Mouse (Mus musculus): ENCODE data around the gene Bsdc1.
A peak's percentile ranks its signal among the peaks of the same experiment; 100 is the strongest.

Bsdc1 gene

GRCm38 (mm10) chr4:129479863-129480262, 18.5 kb downstream of the Bsdc1 start:
- DNase-seq (ENCODE audit: low read depth, low spot score) = no peak

DNA sequence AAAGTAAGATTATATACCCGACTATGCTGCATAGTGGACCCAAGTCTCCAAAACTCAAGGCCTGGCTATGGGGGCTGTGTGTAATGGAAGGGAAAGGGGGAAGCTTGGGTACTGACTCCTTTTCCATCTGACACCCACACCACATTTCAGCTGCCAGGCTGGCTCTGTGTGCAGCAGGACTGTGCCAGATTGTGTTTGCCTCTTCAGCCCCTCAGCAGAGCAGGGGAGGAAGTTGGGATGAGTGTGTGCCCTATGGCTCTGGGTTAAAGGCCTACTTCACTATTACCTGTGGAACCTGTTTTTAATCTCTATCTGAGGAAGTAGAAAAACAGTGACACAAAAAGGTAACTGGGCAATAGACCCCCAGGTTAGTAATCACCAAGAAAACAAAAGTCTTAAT, 19.7 kb downstream of the Bsdc1 start:
- DNase-seq (ENCODE audit: low read depth, low spot score) = no peak

GRCm38 (mm10) chr4:129490972-129491880, 29.8 kb downstream of the Bsdc1 start, which contains the start of the genes Tssk3 and Fam229a:
TSS of gene Tssk3 (minus strand) at chr4:129491022.
TSS of gene Fam229a (plus strand) at chr4:129491190.
- peak; percentile 53 for DNase-seq (ENCODE audit: low read depth, low spot score)

DNA sequence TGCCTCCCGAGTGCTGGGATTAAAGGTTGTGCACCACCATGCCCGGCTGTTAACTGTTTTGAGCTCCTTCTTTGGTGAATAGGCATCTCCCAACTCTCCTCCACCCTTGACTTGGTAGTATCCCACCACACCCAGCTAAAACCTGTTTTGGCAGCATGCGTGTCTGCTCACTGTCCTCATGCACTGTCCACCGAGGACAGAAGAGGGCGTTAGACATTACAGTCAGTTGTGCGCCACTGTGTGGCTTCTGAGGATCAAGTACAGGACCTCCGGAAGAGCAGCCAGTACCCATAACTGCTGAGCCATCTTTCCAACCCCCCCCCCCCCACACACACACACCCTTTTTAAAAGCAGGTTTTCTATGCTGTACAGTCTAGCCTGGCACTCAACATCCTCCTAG, 33.3 kb downstream of the Bsdc1 start:
- no peak for DNase-seq (ENCODE audit: low read depth, low spot score)

- no peak for DNase-seq (ENCODE audit: low read depth, low spot score)
These were observed 34.5 kb downstream of the Bsdc1 start for GRCm38 (mm10) chr4:129495672-129496562.

DNA sequence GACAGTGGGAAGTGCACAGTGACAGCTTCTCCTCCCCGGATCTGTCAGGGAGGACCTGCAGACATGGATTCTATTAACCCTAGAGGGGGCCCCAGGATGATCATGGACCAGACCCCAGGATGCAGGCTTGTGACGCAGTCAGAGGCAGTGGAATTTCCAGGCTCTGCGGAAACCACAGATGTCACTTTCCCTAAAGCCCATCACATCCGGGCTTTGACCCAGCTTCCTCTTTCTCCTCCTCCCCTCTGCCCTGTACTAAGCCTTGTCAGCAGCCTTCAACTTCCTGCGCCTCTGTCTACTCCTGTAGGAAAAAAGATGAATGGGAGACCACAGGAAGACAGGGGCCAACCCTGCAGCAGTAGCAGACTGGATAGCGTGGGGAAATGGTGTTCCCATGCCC, 35.2 kb downstream of the Bsdc1 start:
- DNase-seq (ENCODE audit: low read depth, low spot score) = peak; percentile 63

DNA sequence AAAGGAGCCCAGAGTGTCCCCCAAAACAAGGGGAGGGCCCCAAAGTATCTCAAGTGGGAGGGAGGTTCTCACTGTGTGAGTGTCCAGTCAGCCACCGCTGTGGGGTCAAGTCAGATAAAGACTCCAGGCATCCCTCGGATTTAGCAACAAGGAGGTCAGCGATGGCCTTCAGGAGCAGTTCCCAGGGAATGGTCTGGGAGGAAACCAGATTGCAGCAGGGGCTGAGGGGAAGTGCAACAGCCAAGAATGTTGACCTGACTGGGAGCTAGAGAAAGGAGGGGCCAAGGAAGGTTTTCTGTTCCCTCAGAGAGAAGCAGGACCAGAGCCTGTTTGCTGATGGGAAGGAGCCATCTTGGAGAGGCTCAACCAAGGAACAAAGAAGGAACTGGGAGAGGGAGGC, 37.6 kb downstream of the Bsdc1 start:
- no peak for DNase-seq (ENCODE audit: low read depth, low spot score)

GRCm38 (mm10) chr4:129500017-129500416, 38.6 kb downstream of the Bsdc1 start:
- DNase-seq (ENCODE audit: low read depth, low spot score) = no peak

GRCm38 (mm10) chr4:129500607-129501566, 39.5 kb downstream of the Bsdc1 start:
- DNase-seq (ENCODE audit: low read depth, low spot score) = peak; percentile 82

- no peak for DNase-seq (ENCODE audit: low read depth, low spot score)
These were observed 41.0 kb downstream of the Bsdc1 start for GRCm38 (mm10) chr4:129502327-129502888.

DNA sequence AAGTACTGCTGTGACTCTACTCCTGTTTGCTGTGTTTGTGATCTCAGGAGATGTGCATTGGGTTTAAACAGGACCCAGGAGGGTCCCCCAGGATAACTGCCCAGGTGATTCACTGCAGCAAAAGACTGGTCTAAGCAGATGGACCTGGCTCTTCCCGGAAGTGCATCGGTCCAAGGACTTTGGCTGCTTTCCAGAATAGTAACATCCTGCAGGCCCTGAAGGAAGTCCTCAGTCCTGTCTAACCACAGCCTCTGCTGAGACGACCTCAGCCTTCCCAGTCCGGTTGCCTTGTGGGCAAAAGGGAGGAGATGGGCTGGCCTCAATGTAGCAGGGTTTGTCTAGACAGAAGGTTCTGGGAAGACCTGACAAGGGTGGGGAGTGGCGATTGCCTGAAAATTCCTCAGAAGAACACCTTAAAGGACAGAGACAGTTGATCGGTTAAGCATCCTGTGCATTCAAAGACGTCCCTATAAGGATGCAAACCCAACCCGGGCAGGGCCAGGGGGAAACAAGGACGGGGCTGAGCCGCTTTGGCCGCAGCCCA, 41.6 kb downstream of the Bsdc1 start:
- no peak for DNase-seq (ENCODE audit: low read depth, low spot score)

DNA sequence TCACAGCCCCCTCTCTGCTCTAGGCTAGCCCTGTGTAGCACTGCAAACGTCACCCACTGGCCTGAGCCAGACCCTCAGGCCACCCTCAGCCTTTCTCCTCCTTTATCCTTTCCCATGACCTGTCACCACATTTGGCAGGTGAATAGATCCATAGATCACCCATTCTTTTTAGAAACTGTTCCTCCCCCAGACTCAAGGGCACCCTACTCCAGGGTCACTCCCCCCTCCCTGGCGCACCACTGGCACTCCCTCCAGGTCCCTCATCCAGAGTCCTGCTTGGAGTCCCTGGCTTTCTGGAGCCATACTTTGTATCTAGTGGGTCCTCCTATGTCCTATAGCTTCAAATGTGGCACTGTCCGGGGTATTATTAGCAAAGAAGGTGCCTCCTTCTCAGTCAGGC, 44.1 kb downstream of the Bsdc1 start:
- no peak for DNase-seq (ENCODE audit: low read depth, low spot score)

DNA sequence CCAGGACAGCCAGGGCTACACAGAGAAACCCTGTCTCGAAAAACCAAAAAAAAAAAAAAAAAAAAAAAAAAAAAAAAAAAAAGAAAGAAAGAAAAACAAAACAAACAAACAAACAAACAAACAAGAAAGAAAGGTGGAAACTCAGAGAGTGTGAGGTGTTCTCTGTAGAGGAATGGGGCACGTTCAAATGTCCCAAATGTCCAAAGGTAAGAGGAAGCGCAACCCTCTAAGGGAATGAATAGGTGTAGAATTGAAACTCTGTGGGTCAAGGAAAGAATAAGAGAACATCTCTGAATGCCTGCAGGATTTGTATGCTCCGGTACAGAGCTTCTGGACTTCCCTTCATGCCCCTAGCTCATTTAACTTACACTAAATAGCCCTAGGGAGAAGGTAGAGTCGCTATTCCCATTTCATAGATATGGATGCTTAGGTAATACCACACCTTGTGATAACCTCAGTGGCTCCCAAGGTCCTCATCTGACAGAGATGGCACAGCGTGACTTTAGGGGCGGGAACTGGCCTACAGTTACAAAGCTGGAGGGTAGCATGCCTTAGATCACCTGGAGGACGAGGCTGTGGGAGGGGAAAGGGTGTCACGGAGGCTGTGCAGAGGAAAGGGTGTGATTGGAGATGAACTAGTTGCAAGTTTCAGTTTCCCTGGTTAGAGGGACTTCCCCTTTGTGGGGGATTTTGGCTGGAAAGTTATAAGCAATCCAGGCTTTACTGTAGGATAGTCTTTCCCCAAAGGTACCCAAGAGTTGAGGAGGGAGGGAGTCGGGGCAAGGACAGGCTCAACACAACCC, 46.3 kb downstream of the Bsdc1 start:
- peak; percentile 60 for DNase-seq (ENCODE audit: low read depth, low spot score)

- no peak for DNase-seq (ENCODE audit: low read depth, low spot score)
These were observed 46.8 kb downstream of the Bsdc1 start for GRCm38 (mm10) chr4:129508237-129508515.

- no peak for DNase-seq (ENCODE audit: low read depth, low spot score)
These were observed 47.6 kb downstream of the Bsdc1 start for GRCm38 (mm10) chr4:129508834-129509600.

DNA sequence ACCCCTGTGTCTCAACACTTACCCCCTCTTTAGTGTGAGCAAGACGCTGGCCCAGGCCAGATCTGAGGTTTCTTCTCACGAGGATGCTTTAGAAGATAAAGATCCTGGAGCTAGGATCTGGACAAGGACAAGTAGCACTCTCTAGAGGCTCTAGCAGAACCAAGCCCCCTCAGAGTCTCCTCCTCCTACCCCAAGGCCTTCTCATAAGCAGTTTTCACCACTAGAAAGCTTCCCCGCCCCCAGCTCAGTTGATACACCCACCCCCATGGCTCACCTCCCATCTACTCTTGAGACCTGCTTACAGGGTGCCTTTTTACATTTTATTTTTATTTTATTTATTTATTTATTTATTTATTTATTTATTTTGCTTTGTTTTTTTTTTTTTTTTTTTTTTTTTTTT, 48.3 kb downstream of the Bsdc1 start:
- no peak for DNase-seq (ENCODE audit: low read depth, low spot score)

- DNase-seq (ENCODE audit: low read depth, low spot score) = no peak
These were observed 49.5 kb downstream of the Bsdc1 start for GRCm38 (mm10) chr4:129510723-129511412.

GRCm38 (mm10) chr4:129511413-129512096, 50.2 kb downstream of the Bsdc1 start:
- no peak for DNase-seq (ENCODE audit: low read depth, low spot score)

Data from CD4-positive helper T cell, adult 2 months (primary cell).